Mouse (Mus musculus) megakaryocyte, embryonic 14.5 days (primary cell): ENCODE data around the gene Nsl1.

ENCODE experiments used
- FLI1 ChIP-seq: IDR thresholded peaks from 2 replicates; pipeline ENCODE4 v1.6.1; 2012; ENCODE audit warnings: low read length, inconsistent platforms, mixed read lengths
- GATA1 ChIP-seq: IDR thresholded peaks from 3 replicates; pipeline ENCODE4 v1.6.1; 2012; ENCODE audit warnings: mixed read lengths, low read length, inconsistent platforms, borderline replicate concordance

- no peak for TF ChIP-seq GATA1
- no peak for TF ChIP-seq FLI1
These were observed 20.7 kb upstream of the Nsl1 start for GRCm38 (mm10) chr1:191042106-191042505.
